ENCODE assay signal across 8 mouse cellular contexts in genomic region chr3:86807750-86808467, GRCm38 (mm10).
DNase-seq lines count a peak whose midpoint lies in the region.

No protein-coding gene starts in this region.

- DNase-seq in heart, postnatal 4 days, result peak; percentile 51
- no peak for DNase-seq in heart, adult 18-20 months
- DNase-seq in B cell, adult 2 months, result peak; percentile 42 to 52
- DNase-seq in ZHBTc4 (ENCODE audit: low read depth, low spot score), result peak; percentile 85
- peak; percentile 56 for DNase-seq in embryo, embryonic 11 days
- DNase-seq in left cerebral cortex, postnatal 36 days (ENCODE audit: low spot score in 2 of 2), result peak; percentile 49 to 60
- DNase-seq in retina, embryonic 14.5 days (ENCODE audit: low spot score), result peak; percentile 69
- DNase-seq in gastrocnemius, postnatal 25 days, result no peak

- intact Hi-C loops in left cerebral cortex, postnatal 36 days (cut with DNase I), result loop anchor here (5.0 kb wide), 1 partner anchor 169 kb away; no protein-coding TSS in a partner anchor

Comparison
In these comparisons a context has a peak if more than half of its experiments do, and no peak if none do; other contexts are left out.
1. DNase-seq: peak in heart, postnatal 4 days (single experiment), B cell, adult 2 months (2 of 2), ZHBTc4 (single experiment), embryo, embryonic 11 days (single experiment), left cerebral cortex, postnatal 36 days (2 of 2) and retina, embryonic 14.5 days (single experiment); none in heart, adult 18-20 months (0 of 2) and gastrocnemius, postnatal 25 days (single experiment).